Mouse (Mus musculus): ENCODE results near the gene Gm20388.

Gene Gm20388

DNA sequence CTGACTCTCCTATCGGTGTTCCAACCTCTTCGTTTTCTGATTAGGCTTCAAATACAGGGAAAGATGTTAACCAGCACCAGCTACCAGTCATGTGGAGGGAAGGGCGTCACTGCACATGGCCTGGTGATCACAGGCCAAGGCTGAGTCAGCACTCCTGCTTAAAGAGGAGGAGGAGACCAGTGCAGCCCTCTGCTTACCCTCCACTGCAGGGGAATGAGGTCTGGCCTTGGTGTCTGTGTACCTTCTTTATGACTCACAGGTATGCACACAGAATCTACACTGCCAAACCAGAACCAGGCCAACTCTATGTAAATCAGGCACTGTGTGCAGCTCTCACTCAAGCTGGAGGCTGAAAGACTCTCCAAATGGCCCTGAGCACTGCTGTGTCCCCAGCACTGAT is 1900.9 kb downstream of the Gm20388 start:
- DNase-seq, result no peak

DNA sequence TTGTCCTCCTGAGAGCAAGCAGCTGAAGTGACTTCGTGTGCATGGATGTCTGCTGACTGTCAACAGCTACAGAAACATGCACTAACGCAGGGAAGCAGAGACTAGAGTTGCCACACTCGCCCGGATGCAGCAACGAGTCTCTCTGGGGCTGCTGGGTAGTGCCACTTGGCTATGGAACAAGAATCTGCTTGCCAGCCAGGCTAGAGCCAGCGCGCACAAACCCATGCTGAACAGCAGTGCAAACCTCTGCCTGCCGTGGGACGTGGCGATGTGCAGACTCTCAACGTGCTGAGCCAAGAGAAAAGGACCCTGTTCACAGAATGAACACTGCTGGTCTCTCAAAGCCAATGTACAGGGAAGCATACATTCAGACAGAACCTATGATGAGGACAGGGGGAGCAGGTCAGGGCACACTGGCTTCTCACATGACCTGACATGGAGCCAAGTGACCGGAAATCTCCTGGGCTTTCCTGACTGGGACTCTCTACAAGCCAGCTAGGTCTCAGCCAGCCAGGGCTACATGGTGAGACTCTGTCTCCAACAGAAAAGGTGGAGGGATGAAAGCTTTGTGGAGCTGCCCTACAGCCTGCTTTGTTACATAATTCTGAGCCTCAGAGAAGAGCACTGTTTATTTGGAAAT is 1901.4 kb downstream of the Gm20388 start:
- no peak for DNase-seq

DNA sequence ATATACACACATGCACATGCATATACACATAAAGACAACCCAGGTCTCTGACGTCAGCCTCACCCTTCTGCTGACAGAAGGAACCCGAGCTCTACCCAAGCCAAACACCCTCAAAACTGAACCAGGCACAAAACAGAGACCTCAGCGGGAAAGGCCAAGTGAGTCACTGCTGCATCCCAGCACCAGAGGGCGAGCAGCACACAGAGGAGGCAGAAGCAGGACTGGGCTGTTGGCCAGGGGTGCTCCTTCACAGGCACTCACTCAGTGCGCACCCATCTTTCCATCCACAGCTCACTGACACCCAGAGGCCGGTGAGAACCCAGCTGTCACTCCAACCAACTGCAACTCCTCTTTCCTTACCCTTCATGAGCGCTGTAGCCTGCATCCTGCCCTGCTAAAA is 1907.6 kb downstream of the Gm20388 start:
- no peak for DNase-seq

DNA sequence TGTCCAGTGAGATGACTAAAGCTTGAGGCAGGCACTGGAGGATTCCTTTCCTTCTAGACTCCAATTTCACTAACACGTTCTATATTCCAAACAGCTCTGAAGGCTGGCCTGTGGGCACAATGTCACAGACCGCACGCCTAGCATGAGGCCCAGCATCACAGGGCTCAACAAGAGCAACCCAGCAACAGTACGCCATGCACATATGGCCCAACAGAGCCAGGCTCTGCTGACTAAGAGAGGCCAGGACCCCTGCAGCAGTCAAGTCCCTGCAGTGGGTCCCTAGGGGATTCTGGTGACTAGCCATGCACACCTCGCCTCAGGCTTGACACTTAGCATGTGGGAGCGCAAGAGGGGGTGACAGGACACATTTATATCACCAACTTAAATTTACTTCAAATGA is 1910.2 kb downstream of the Gm20388 start:
- DNase-seq, result no peak

DNA sequence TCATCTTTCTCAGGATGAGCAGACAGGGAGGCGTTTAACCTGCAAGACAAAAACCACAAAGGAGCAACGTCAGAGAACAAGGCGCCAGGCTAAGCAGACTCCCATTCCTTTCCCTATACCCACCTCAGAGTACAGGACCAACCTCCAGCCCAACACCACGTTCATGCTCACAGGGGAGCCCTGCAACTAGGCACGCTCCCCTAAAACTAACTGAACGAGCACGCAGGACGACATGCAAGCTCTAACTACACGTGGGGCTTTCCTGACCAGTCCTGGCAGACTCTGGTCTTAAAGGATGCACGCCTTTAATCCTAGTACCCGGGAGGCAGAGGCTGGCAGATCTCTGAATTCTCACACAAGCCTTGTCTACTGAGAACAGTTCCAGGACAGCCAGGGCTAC is 1910.7 kb downstream of the Gm20388 start:
- no peak for DNase-seq

DNA sequence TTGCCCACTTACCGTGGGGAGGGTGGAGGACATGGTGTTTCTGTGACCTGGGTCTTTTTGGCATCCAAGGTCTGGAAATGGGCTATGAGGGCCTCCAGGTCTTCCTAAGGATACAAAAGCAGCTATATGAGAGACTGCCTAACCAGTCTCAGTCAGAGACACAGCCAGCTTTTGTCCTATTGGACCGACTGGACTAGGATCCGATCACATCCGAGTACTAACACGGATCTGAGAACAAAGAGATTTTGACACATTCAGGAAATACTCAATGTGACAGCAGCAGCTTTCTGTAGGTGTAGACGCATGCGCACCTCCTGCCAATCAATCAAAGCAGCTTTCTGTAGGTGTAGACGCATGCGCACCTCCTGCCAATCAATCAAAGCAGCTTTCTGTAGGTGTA is 1911.1 kb downstream of the Gm20388 start:
- no peak for DNase-seq

DNA sequence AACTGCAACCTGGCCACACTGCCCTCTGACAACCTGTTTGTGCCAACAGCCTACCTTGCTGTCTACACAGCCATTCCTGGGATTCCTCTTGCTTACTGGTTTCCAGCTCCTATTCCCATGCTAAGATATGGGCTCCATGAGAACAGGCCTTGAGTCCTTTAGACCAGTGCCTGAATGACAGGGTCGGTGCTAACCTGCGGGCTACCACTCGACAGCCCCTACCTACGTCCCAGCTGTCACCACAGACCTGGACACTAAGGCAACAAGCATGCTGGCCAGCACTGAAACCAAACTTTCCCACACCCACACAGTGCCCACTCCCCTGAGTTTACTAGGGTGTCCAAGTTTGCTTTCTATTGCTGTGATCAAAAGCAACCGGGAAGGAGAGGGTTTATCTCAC is 1917.1 kb downstream of the Gm20388 start:
- DNase-seq, result no peak

DNA sequence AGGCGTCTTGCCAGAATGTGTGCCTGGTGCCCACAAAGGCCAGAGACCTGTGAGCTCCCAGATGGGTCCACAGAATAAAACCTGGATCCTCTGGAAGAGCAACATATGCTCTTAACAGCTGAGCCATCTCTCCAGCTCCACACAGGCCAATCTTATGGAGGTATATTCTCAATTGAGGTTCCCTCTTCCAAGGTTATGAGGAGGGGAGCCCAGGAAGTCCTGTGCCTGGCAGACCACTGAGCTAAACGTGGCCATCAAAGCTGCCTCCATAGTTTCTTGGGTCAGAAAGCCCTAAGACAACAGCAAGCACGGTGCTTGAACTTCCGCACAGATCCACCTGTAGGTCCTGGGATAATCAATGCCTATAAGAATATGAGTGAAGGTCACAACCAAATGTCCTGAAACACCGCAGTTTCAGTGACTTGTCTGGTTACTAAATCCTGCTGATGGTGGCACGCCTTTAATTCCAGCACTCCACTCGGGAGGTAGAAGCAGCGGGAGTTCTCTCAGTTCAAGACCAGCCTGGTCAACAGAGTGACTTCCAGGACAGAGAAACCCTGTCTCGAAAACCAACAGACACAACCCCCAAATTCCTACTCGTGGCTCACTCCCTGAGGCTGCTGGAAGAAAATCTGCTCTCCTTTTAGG is 1917.9 kb downstream of the Gm20388 start:
- DNase-seq, result no peak

DNA sequence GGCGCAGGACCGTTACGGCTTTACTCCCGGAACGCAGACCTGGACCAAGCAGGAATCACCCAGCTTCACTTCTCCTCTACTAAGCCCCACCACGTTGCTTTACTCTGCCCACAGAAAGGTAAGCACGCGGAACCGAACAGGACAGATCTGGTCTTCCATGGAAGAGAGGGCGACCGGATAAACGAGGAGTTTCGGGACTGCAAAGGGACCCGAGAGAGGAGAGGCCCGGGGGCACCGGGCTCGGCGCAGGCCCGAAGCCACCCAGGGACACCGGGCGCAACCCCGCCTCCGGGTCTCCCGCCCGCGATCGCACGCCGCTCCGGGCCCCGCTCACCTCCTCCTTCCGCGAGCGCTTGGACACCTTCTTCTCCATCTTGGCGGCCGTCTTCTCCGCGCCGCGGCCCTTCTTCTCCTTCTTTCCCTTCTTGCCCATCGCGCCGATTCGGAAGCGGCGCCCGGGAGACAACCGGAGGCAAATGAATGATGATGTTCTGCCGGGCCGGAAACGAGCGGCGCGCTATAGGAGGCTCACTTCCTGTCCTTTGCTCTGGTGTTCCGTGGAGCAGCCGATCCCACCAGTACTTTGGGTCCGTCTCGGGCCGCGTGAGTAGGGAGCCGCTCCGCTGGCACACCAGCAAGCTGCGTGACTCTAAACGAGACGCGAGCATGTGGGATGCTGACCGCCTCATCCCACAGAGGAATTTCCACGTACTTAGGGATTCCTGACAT is 1918.6 kb downstream of the Gm20388 start, which contains the start of gene Klhdc4:
Gene Klhdc4 (minus strand): TSS at position 522 of the 729 bp plus-strand sequence.
- DNase-seq, result peak; percentile 92 to 93

DNA sequence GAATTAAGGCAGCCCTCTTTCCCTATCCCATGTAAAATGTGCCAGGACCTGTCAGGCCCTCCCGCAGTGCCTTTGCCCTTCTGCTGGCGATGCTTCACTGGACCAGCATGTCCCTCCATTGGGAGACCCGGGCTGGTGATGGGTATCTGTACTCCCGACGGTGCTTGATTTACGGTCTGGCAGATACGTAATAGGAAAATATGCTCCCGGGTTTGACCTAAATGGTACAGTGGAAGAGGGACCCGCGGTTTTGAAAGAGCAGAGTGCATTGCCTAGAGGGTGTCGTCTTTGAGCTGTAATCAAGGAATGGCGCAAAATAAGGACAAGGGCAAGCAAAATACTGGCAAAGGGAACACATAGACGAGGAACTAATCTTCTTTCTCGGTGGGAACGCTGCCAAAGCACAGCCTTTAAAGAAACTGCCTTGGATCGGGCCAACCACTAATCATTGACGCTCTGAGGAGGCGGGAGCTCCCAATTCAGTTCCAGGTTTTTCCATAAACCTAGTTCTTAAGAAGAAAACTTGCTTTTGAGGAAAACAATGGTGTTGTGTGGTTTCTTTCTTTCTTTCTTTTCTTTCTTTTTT is 1919.2 kb downstream of the Gm20388 start:
- DNase-seq, result peak in 1 of 2 experiments; percentile 53

DNA sequence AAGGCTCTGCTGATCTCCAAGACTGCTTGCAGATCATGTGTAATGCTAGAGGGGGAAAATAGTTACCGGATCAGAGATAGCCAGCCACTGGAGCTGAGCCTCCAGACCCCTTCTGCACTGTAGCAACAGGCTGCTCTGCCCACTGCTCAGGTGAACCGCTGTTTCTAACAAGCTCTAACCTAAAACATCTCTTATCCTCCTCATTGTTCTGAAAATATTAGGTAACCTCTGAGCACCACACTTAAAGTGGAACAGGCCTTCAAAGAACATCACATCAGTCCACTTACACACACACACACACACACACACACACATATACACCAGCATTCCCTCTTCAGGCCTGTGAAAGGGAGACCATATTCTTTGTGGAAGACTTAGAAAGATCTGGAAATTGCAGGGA is 1921.4 kb downstream of the Gm20388 start:
- DNase-seq, result no peak

DNA sequence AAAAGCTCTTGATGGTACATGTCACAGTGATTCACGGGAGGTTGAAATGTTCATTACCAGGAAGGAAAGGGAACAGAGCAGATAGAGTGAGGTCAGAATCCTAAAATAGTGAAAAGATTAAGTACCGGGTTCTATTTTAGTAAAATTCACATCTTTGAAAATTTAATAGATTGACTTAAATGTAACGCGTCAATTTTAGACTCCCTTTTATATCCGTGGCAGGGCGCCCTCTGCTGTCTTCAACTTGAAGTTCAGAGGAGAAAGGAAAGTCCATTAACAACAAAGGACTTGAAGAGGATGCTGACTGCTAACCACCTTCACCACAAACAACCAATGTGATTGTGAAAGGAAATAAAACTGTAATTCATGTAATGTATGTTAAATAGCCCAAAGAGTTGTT is 1921.9 kb downstream of the Gm20388 start:
- peak; percentile 88 to 90 for DNase-seq

DNA sequence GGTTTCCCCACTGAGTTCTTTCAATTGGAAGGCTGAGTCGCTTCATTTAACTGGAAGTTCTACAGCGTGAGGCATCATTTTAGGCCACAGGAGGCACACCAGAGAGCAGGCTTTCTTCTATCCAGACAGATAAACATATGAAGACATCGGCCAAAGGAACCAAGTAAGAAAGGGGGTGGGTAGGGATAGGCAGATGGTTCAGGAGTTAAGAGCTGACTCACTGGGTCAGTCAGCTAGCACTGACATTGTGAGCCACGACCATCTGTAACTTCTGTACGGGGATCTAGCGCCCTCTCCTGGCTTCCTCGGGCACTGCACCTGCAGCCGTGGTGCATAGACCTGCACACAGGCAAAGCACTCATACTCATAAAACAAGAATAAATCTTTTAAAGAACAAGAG is 1930.6 kb downstream of the Gm20388 start:
- peak; percentile 91 to 96 for DNase-seq

DNA sequence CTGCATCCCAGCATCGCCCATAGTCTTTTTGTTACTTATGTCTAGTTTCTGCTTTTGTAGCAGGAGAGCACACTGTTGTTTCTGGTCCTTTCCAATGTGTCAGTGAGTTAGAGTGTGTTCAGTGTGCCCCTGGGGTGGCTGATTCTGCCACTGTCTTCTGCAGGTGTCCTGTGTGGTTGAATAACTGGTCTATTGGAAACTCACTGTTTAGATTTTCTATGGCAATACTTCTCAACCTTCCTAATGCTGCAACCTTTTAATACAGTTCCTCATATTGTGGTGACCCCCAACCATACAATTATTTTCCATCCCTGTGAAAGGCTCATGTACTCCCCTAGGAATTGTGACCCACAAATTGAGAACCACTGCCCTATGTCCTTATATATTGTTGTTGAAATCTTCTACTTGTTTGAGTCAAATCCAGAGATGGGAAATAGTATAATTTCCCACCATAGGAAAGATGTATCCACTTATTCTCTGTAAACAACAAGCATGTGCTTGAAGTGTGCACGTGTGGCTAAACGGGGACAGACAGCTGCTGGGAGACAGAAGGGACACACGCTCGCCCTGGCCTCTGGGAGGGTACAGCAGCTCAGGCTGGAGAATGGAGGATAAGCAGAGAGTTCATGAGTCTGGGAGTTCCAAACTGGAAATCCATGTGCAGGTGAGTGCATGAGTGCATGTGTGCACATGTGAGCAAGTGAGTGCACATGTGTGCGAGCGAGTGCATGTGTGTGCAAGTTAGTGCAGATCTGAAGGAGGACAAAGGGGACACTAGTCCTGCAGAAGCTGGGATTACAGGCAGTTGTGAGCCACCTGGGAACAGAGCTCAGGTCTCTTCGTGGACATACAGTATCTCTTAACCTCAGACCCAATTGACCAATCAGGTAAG is 1931.7 kb downstream of the Gm20388 start:
- no peak for DNase-seq

DNA sequence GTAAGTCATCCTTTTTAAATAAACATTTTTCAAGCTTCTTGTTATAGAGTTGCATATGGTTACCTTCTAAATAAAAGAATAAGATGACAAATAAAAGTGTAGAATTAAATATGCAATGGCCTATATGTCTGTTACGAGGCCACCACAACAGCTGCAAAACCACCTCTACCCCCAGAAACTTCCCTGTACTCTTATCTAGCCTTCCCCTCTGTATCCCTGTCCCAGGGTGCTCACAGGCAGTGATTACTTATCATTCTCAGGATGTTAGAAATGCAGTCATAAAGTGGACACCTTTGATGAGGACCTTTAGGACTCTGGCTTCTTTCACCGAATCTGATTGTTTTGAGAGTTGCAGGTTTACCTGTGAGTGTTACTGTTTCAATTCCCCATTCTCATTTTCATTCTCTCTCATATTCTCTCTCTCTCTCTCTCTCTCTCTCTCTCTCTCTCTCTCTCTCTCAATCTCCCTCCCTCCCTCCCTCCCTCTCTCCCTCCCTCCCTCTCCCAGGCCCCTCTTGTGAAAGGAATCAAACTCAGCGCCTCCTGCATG is 1932.6 kb downstream of the Gm20388 start:
- DNase-seq, result no peak

DNA sequence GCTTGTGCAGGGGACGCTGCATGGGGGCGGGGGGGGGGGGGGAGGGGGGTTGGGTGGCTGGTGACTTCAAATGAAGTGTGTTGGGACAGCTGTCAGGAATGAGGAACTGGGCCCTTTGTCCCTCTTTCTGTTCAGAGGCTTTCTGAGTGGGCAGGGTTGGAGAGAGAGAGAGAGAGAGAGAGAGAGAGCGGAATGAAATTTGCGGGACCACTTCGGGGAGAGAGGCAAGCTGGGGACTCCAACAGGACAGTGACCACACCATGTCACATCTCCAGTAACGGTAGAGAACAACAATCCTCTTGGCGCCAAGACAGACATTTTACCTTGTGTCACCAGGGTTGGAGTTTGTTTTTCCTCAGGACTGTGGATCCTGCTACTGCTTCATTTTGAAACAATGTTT is 1934.1 kb downstream of the Gm20388 start:
- no peak for DNase-seq

DNA sequence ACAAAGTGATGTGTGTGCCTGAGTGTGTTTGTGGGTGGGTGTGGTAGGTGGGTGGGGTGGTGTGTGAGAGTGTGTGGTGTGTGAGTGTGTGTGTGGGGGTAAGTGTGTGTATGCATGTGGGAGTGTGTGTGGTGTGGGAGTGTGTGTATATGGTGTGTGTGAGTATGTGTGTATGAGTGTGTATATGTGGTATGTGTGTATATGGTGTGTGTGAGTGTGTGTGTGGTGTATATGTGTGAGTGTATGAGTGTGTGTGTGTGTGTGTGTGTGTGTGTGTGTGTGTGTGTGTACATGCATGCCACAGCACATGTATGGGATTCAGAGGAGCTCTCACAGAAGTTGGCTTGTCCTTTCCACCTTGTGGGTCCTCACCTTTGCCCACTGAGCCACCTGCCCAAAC is 1936.2 kb downstream of the Gm20388 start:
- no peak for DNase-seq

DNA sequence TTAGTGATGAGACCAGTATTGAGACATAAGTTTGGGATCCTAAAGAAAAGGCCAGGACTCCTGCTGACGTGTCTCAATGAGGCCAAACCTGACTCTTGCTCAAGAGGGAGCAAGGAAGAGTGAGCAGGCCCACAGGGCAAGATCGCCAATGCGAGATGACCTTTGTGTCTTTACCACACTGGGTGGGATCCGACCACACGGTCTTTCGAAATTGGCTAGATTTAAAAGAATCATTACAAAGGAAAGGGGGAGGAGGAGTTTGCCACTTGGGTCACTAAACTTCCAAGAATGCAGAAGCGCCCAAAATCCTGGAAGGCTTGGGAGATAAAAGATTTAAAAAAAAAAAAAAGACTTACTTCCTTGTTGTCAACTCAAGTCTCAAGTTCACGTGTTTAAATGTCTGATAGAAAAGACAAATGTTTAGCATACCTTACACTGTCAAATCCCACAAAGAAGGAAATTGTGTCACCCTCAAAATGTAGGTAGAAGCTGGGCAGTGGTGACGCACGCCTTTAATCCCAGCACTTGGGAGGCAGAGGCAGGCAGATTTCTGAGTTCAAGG is 1936.7 kb downstream of the Gm20388 start:
- no peak for DNase-seq

DNA sequence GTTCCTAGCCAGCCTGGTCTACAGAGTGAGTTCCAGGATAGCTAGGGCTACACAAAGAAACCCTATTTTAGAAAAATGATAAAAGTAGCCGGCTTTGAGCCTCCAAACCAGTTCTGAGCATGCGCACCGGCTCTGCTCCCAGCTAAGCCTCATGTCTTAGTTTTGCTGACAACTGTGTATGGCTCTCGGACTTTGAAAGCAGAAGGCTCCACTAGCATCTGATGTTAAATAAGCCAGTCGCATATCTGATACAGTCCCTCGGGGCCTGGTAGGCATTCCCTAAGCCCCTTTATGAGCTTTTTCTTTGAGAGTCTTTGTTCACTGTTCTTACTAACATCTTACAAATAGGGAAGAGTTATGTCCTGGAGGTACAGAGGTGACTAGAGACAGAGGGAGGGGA is 1937.3 kb downstream of the Gm20388 start:
- no peak for DNase-seq

DNA sequence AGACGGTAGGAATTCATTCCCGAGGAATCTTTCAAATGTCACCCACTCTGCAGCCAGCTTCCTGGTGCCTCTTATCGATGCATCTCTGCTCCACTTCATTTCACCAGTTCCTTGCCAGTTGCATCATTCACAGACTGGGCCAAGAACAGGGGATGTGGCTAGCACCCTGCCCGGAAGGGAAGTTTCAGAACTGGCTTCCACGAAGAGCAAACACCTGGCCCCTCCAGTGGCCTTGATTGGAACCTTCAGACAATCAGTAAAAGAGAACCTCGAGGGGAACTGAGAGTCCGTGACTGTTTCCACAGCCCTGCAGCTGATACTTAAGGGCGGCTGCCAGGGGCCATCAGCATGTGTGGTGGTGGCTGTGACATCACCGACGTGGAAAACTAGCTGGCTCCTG is 1937.9 kb downstream of the Gm20388 start:
- no peak for DNase-seq

DNA sequence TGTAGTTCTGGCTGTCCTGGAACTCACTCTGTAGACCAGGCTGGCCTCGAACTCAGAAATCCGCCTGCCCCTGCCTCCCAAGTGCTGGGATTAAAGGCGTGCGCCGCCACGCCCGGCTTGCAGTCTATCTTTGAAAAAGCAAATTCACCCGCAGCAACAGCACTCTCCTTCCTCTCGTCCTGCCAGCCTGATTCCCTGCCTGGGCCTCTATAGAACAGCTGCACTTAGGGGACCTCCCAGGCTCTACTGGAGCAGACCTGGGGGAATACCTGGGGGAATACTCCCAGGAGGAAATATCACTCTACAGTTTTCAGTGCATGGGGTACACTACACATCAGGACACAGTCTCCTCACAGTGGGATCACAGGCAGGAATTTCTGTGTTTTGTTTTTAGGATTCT is 1938.7 kb downstream of the Gm20388 start:
- DNase-seq, result no peak

DNA sequence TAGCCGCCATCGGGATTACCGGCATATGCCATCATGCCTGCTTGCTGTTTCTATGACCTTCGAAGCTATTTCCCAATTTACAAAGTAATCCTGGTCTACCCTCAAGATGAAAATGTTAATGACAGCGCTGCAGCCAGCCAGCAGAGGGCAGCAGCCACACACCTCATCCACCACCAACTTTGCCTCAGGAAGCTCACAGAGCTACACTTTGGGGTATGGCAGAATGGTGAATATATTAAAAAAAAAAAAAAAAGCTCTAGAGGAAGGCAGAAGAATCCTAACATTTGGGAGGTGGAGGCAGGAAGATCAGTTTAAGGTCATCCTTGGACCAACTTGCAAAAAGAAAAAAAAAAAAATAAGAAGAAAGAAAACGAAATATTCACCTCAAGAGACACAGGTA is 1939.4 kb downstream of the Gm20388 start:
- peak; percentile 84 to 87 for DNase-seq
